Mouse (Mus musculus) midbrain, postnatal 0 days (tissue): ENCODE results near the gene Ap1g1. TPM values are rescaled to one million over a fixed set of nuclear protein-coding genes. Genes with fewer than 3 reads are reported as not detected.
A peak's percentile ranks its signal among the peaks of the same experiment; 100 is the strongest.

ENCODE experiments used
- ATAC-seq: fragments of 200-750 bp; cut with Nextera tagmentation; 2 replicates; pipeline ENCODE4 v1.8.0; 2017; ENCODE audit warnings: moderate number of reproducible peaks, mild to moderate bottlenecking, moderate TSS enrichment, moderate library complexity; ENCODE audit not compliant: low FRiP score
- DNase-seq: peaks from one replicate; pipeline ENCODE4 v3.0.0-alpha.2; 2015; ENCODE audit warnings: low spot score
- H3K27ac ChIP-seq: fragments of 300-500 bp; sonication (generic); 2 replicates; pipeline ENCODE4 v1.5.1; 2014; ENCODE audit warnings: low read depth, mild to moderate bottlenecking, low read length, mixed read lengths
- H3K27me3 ChIP-seq: fragments of 300-500 bp; sonication (generic); 2 replicates; pipeline ENCODE4 v1.6.1; 2014; ENCODE audit warnings: low read length, control low read depth, mixed read lengths; ENCODE audit not compliant: insufficient read depth
- H3K36me3 ChIP-seq: fragments of 300-500 bp; sonication (generic); 2 replicates; pipeline ENCODE4 v1.6.1; 2014; ENCODE audit warnings: low read length, control low read depth, mixed read lengths; ENCODE audit not compliant: insufficient read depth
- H3K4me1 ChIP-seq: fragments of 300-500 bp; sonication (generic); 2 replicates; pipeline ENCODE4 v1.6.1; 2014; ENCODE audit warnings: mild to moderate bottlenecking, control low read depth, antibody characterized with exemption, low read length, mixed read lengths; ENCODE audit not compliant: insufficient read depth
- H3K4me2 ChIP-seq: fragments of 300-500 bp; sonication (generic); 2 replicates; pipeline ENCODE4 v1.6.1; 2014; ENCODE audit warnings: low read depth, mild to moderate bottlenecking, low read length, mixed read lengths; ENCODE audit not compliant: poor library complexity, severe bottlenecking
- H3K4me3 ChIP-seq: fragments of 300-500 bp; sonication (generic); 2 replicates; pipeline ENCODE4 v1.5.1; 2014; ENCODE audit warnings: low read depth, mild to moderate bottlenecking, low read length, moderate library complexity
- H3K9ac ChIP-seq: fragments of 300-500 bp; sonication (generic); replicated peaks from 2 replicates; pipeline ENCODE4 v1.6.1; 2014; ENCODE audit warnings: mild to moderate bottlenecking, low read length, moderate library complexity, mixed read lengths; ENCODE audit not compliant: poor library complexity, severe bottlenecking
- H3K9me3 ChIP-seq: fragments of 300-500 bp; sonication (generic); 2 replicates; pipeline ENCODE4 v1.6.1; 2016; ENCODE audit warnings: low read length, control low read depth
- CTCF ChIP-seq: IDR thresholded peaks from 2 replicates; pipeline ENCODE4 v1.5.1; 2016; ENCODE audit warnings: antibody characterized with exemption, mild to moderate bottlenecking
- WGBS: fragments of 180-500 bp; shearing (Covaris S2); extraction: QIAGEN DNeasy Blood & Tissue Kit; methylation state at CpG from one replicate; pipeline ENCODE4 v1.1.7; 2014; 5-methylcytosine and 5-hydroxymethylcytosine counted together
- polyA plus RNA-seq: library from polyadenylated mRNA; unstranded; fragments of >200 nt; fragmentation: Nextera tagmentation; extraction: Ambion mirVana; gene quantifications from 2 replicates; pipeline ENCODE4 v1.2.1, GENCODE M21; 2015
- total RNA-seq: library from RNA; depleted of rRNA; stranded (reverse); fragments of >200 nt; gene quantifications from 2 replicates; pipeline ENCODE4 v1.2.3, GENCODE M21; 2014

Gene Ap1g1
- total and polyA plus RNA-seq, 2 experiments from 2014 or later = 40.2 to 74.4 TPM

- ATAC-seq = no peak
- no peak for DNase-seq
- Histone ChIP-seq H3K4me2 (no peak overlapping the region), H3K36me3 (peaks cover 15% of the 10 kb centered on the region; the same call in 1 of the 2 replicates), H3K9ac (no peak overlapping the region), H3K27ac (no peak overlapping the region), H3K4me3 (no peak overlapping the region), H3K9me3 (no peaks in the 10 kb centered on the region), H3K4me1 (no peaks in the 10 kb centered on the region), H3K27me3 (no peaks in the 10 kb centered on the region)
- TF ChIP-seq CTCF = no peak
- 95% methylated on average over 2 of the region's 2 CpGs for WGBS
Observed at GRCm38 (mm10) chr8:109839822-109840221, 61.5 kb downstream of the Ap1g1 start.

GRCm38 (mm10) chr8:109842468-109842867, 64.1 kb downstream of the Ap1g1 start:
- H3K27ac ChIP-seq = no peak overlapping the region
- H3K9ac ChIP-seq = no peak overlapping the region
- no peak overlapping the region for H3K4me3 ChIP-seq
- no peak for DNase-seq
- H3K9me3 ChIP-seq = no peaks in the 10 kb centered on the region
- H3K4me2 ChIP-seq = no peak overlapping the region
- no peak for ATAC-seq
- no peak for TF ChIP-seq CTCF
- no peaks in the 10 kb centered on the region for H3K4me1 ChIP-seq
- 93% methylated on average over 1 of the region's 1 CpGs for WGBS
- H3K36me3 ChIP-seq = peaks cover 19% of the 10 kb centered on the region
- no peaks in the 10 kb centered on the region for H3K27me3 ChIP-seq

GRCm38 (mm10) chr8:109847866-109848265, 69.5 kb downstream of the Ap1g1 start:
- 88% methylated on average over 2 of the region's 2 CpGs for WGBS
- Histone ChIP-seq H3K9me3 (no peaks in the 10 kb centered on the region), H3K4me1 (no peaks in the 10 kb centered on the region), H3K4me3 (no peak overlapping the region), H3K27ac (no peak overlapping the region), H3K9ac (no peak overlapping the region), H3K36me3 (peaks cover 40% of the 10 kb centered on the region), H3K4me2 (no peak overlapping the region), H3K27me3 (no peaks in the 10 kb centered on the region)
- ATAC-seq = no peak
- DNase-seq = no peak
- no peak for TF ChIP-seq CTCF

- Histone ChIP-seq H3K27me3 (no peaks in the 10 kb centered on the region), H3K9me3 (no peaks in the 10 kb centered on the region), H3K4me2 (no peak overlapping the region), H3K9ac (no peak overlapping the region), H3K36me3 (peaks cover 36% of the 10 kb centered on the region), H3K4me3 (no peak overlapping the region), H3K4me1 (no peaks in the 10 kb centered on the region), H3K27ac (no peak overlapping the region)
- DNase-seq (no peak), ATAC-seq (no peak)
- TF ChIP-seq CTCF = no peak
- 85% methylated on average over 3 of the region's 3 CpGs for WGBS
Observed at GRCm38 (mm10) chr8:109848981-109849380, 70.6 kb downstream of the Ap1g1 start.

GRCm38 (mm10) chr8:109853423-109853822, 75.1 kb downstream of the Ap1g1 start:
- TF ChIP-seq CTCF = peak; percentile 91
- H3K36me3 ChIP-seq = peaks cover 43% of the 10 kb centered on the region
- ATAC-seq (no peak), DNase-seq (peak; percentile 78)
- no peaks in the 10 kb centered on the region for H3K9me3 ChIP-seq
- no peaks in the 10 kb centered on the region for H3K4me1 ChIP-seq
- no peaks in the 10 kb centered on the region for H3K27me3 ChIP-seq
- no peak overlapping the region for H3K4me2 ChIP-seq
- no peak overlapping the region for H3K9ac ChIP-seq
- no peak overlapping the region for H3K27ac ChIP-seq
- H3K4me3 ChIP-seq = no peak overlapping the region
- WGBS = 44% methylated on average over 6 of the region's 6 CpGs

- Histone ChIP-seq H3K9ac (no peak overlapping the region), H3K4me2 (no peak overlapping the region), H3K9me3 (no peaks in the 10 kb centered on the region), H3K27ac (no peak overlapping the region), H3K4me3 (no peak overlapping the region), H3K27me3 (no peaks in the 10 kb centered on the region), H3K36me3 (peaks cover 45% of the 10 kb centered on the region), H3K4me1 (no peaks in the 10 kb centered on the region)
- WGBS = 87% methylated on average over 4 of the region's 4 CpGs
- DNase-seq = no peak
- ATAC-seq = no peak
- no peak for TF ChIP-seq CTCF
Observed at GRCm38 (mm10) chr8:109854522-109854921, 76.2 kb downstream of the Ap1g1 start.
